Mouse (Mus musculus) kidney, adult 2 months (tissue): ENCODE measurements around the gene Olfml2b.

Source experiments
- CTCF ChIP-seq: fragments of 200-500 bp; conservative IDR thresholded peaks from 2 replicates; pipeline ENCODE4 v1.5.1; 2011; ENCODE audit warnings: low read depth, mild to moderate bottlenecking, control low read depth, low read length, moderate library complexity, mixed read lengths; ENCODE audit not compliant: insufficient read depth, insufficient read length
- POLR2A ChIP-seq: fragments of 200-500 bp; IDR thresholded peaks from one replicate; pipeline ENCODE4 v1.6.1; 2011; ENCODE audit warnings: low read depth, low read length, control low read depth

DNA sequence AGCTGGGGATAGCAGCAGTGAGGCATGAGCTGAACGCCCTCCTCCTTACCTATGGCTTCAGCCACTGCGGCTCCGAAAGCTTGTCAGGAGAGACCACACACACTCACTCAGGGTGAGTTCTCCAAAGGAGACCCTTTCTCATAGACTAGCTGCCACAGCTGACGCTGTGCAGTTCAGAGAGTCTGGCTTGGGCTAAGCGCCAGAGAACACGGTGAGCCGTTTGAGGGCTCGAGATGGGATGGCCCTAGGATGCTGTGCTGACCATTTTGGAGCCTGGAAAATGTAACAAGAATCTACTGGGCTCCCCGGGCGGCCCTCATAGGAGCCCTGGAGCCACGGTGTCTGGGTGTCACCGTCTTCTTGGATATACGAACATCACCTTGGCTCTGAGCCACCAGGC, 14.9 kb downstream of the Olfml2b start:
- TF ChIP-seq POLR2A (no peak), CTCF (no peak)
